Mouse (Mus musculus) testis, postnatal 14 days (tissue): Measurements from ENCODE around the gene Kcnk18.

Source experiments
- DNase-seq: peaks from one replicate; pipeline ENCODE4 v3.0.0; 2021; ENCODE audit warnings: low spot score

Gene Kcnk18

GRCm38 (mm10) chr19:59218991-59219390, at the start of gene Kcnk18:
Gene Kcnk18 (plus strand): TSS chr19:59219214.
- no peak for DNase-seq

GRCm38 (mm10) chr19:59169936-59170765, 48.9 kb upstream of the Kcnk18 start, which contains the start of gene Vax1:
Gene Vax1 (minus strand): TSS chr19:59170056.
- DNase-seq, result no peak

GRCm38 (mm10) chr19:59170766-59171095, 48.3 kb upstream of the Kcnk18 start:
- no peak for DNase-seq

- peak; percentile 36 for DNase-seq
Observed at GRCm38 (mm10) chr19:59171151-59171870, 47.7 kb upstream of the Kcnk18 start.

- DNase-seq, result no peak
Observed at GRCm38 (mm10) chr19:59171871-59172245, 47.2 kb upstream of the Kcnk18 start.

GRCm38 (mm10) chr19:59172781-59173180, 46.2 kb upstream of the Kcnk18 start:
- no peak for DNase-seq

- DNase-seq, result no peak
Observed at GRCm38 (mm10) chr19:59173341-59174015, 45.5 kb upstream of the Kcnk18 start.

GRCm38 (mm10) chr19:59184000-59184399, 35.0 kb upstream of the Kcnk18 start:
- no peak for DNase-seq

GRCm38 (mm10) chr19:59188981-59189380, 30.0 kb upstream of the Kcnk18 start:
- DNase-seq, result no peak

GRCm38 (mm10) chr19:59190431-59191122, 28.4 kb upstream of the Kcnk18 start:
- no peak for DNase-seq

- DNase-seq, result no peak
Observed at GRCm38 (mm10) chr19:59191123-59191505, 27.9 kb upstream of the Kcnk18 start.

GRCm38 (mm10) chr19:59192491-59192890, 26.5 kb upstream of the Kcnk18 start:
- no peak for DNase-seq

- DNase-seq, result no peak
Observed at GRCm38 (mm10) chr19:59193456-59193855, 25.6 kb upstream of the Kcnk18 start.

- DNase-seq, result no peak
Observed at GRCm38 (mm10) chr19:59193986-59194820, 24.8 kb upstream of the Kcnk18 start.

- no peak for DNase-seq
Observed at GRCm38 (mm10) chr19:59195181-59195770, 23.7 kb upstream of the Kcnk18 start.

GRCm38 (mm10) chr19:59196111-59196666, 22.8 kb upstream of the Kcnk18 start:
- DNase-seq, result no peak

GRCm38 (mm10) chr19:59198161-59198560, 20.9 kb upstream of the Kcnk18 start:
- DNase-seq, result peak; percentile 30

- peak; percentile 63 for DNase-seq
Observed at GRCm38 (mm10) chr19:59208475-59208874, 10.5 kb upstream of the Kcnk18 start.

- DNase-seq, result no peak
Observed at GRCm38 (mm10) chr19:59208986-59209385, 10.0 kb upstream of the Kcnk18 start.

- no peak for DNase-seq
Observed at GRCm38 (mm10) chr19:59216891-59217290, 2.1 kb upstream of the Kcnk18 start.

GRCm38 (mm10) chr19:59221131-59221530, 2.1 kb downstream of the Kcnk18 start:
- no peak for DNase-seq
